Comparison of ENCODE assay signal across 7 mouse cellular contexts in the genomic region with DNA sequence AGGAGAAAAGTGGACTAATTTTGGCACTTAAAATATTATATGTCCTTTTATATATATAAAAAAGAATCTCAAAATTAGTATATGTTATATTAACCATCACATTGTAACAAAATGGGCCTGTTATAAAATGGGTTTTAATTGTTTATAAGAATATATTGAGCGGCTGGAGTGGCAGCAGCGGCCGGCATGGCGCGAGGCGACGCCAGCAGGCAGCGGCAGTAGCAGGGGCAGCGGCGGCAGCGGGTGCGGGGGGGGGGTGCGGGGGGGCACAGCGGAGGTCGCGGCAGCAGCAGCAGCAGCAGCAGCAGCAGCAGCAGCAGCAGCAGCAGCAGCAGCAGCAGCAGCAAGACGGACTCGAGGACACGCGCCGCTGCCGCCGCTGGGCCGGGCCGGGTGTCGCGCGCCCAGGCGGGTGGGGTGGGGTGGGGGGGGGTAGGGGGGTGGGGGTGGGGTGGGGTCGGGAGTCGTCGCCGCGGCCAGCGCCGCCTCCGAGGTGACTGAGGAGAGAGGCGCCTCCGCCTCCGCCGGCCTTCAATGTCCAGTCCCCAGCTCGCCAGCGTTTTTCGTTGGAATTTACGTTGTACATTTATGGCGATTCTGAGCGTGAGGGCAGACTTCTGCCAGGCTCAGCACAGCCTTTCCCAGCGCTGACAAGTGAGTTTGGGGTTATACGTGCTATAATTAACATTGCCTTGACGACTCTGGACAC. TPM values are rescaled to one million over a fixed set of nuclear protein-coding genes. Genes with fewer than 3 reads are reported as not detected.
DNase-seq lines count a peak whose midpoint lies in the region; ATAC-seq and TF ChIP-seq lines count a peak whose summit lies in the region.

No protein-coding gene starts in this region.

- H3K27me3 ChIP-seq in embryonic facial prominence, embryonic 10.5 days (replicated peaks; ENCODE audit: low read depth, poor library complexity, severe bottlenecking) = peaks cover 37% of the 10 kb centered on the region
- H3K27me3 ChIP-seq in hindbrain, embryonic 12.5 days = no peaks in the 10 kb centered on the region
- H3K27me3 ChIP-seq in liver, postnatal 0 days (ENCODE audit: insufficient read depth, low read length) = peaks cover 6% of the 10 kb centered on the region; the same call in 1 of the 2 replicates

- TF ChIP-seq EP300 in liver, postnatal 0 days (IDR thresholded peaks at IDR 0.05; ENCODE audit: low read depth) = no peak

- H3K9ac ChIP-seq in hindbrain, embryonic 12.5 days = peak overlapping the region; percentile 71
- no peak overlapping the region for H3K9ac ChIP-seq in liver, postnatal 0 days (replicated peaks)

- no peaks in the 10 kb centered on the region for H3K4me1 ChIP-seq in lung, adult 2 months (ENCODE audit: control insufficient read depth, insufficient read depth, low read length)
- no peaks in the 10 kb centered on the region for H3K4me1 ChIP-seq in embryonic facial prominence, embryonic 10.5 days
- H3K4me1 ChIP-seq in hindbrain, embryonic 12.5 days = no peaks in the 10 kb centered on the region
- H3K4me1 ChIP-seq in liver, postnatal 0 days (ENCODE audit: insufficient read depth) = no peaks in the 10 kb centered on the region

- H3K4me2 ChIP-seq in hindbrain, embryonic 12.5 days (replicated peaks) = peak overlapping the region; percentile 71
- H3K4me2 ChIP-seq in liver, postnatal 0 days (ENCODE audit: low read depth, low read length) = peak overlapping the region; percentile 68

- H3K9me3 ChIP-seq in embryonic facial prominence, embryonic 10.5 days = no peaks in the 10 kb centered on the region
- H3K9me3 ChIP-seq in hindbrain, embryonic 12.5 days (replicated peaks) = no peaks in the 10 kb centered on the region
- no peaks in the 10 kb centered on the region for H3K9me3 ChIP-seq in liver, postnatal 0 days (ENCODE audit: low read length)

- peak; percentile 1 for DNase-seq in lung, postnatal 10 days
- DNase-seq in lung, adult 2 months = no peak
- peak; percentile 66 for DNase-seq in embryonic facial prominence, embryonic 10.5 days (ENCODE audit: low spot score)
- DNase-seq in liver, postnatal 0 days = no peak
- DNase-seq in thymus, postnatal 0 days (ENCODE audit: low spot score) = no peak
- DNase-seq in layer of hippocampus, adult 8-10 months (ENCODE audit: low spot score in 2 of 2) = no peak

- ATAC-seq in hindbrain, embryonic 12.5 days (ENCODE audit: low FRiP score) = peak; percentile 77
- no peak for ATAC-seq in liver, postnatal 0 days

- no peak for TF ChIP-seq CTCF in lung, adult 2 months (IDR thresholded peaks at IDR 0.05; ENCODE audit: insufficient read depth, low read length)
- TF ChIP-seq CTCF in liver, postnatal 0 days (IDR thresholded peaks at IDR 0.05; ENCODE audit: low read depth) = no peak

- H3K27ac ChIP-seq in embryonic facial prominence, embryonic 10.5 days (replicated peaks) = peak overlapping the region; percentile 59; the same call in 1 of the 2 replicates
- H3K27ac ChIP-seq in hindbrain, embryonic 12.5 days = no peak overlapping the region
- no peak overlapping the region for H3K27ac ChIP-seq in liver, postnatal 0 days (ENCODE audit: low read depth)

- TF ChIP-seq POLR2A in lung, adult 2 months (IDR thresholded peaks at IDR 0.05; ENCODE audit: borderline replicate concordance, extremely low read depth, low read depth, low read length) = no peak

- 2% methylated on average over 23 of the region's 50 CpGs for WGBS in lung, adult 2 months
- under 1% methylated on average over 49 of the region's 50 CpGs for WGBS in embryonic facial prominence, embryonic 10.5 days
- WGBS in hindbrain, embryonic 12.5 days = 0% methylated on average over 27 of the region's 50 CpGs
- 3% methylated on average over 20 of the region's 50 CpGs for WGBS in liver, postnatal 0 days (ENCODE audit: insufficient replicate concordance)

- no peak overlapping the region for H3K4me3 ChIP-seq in lung, adult 2 months (replicated peaks; ENCODE audit: extremely low read depth, low read depth, low read length)
- peak overlapping the region; percentile 64 for H3K4me3 ChIP-seq in embryonic facial prominence, embryonic 10.5 days
- peak overlapping the region; percentile 57 for H3K4me3 ChIP-seq in hindbrain, embryonic 12.5 days
- peak overlapping the region; percentile 33 for H3K4me3 ChIP-seq in liver, postnatal 0 days (ENCODE audit: low read depth, low read length)

- no peaks in the 10 kb centered on the region for H3K36me3 ChIP-seq in embryonic facial prominence, embryonic 10.5 days (replicated peaks)
- H3K36me3 ChIP-seq in hindbrain, embryonic 12.5 days = no peaks in the 10 kb centered on the region
- no peaks in the 10 kb centered on the region for H3K36me3 ChIP-seq in liver, postnatal 0 days (replicated peaks; ENCODE audit: insufficient read depth, low read length)

RNA-seq across cellular contexts. Expression of gene 4931423N10Rik, which starts 26.9 kb away (rescaled TPM):
- not detected in 2 replicates for polyA plus RNA-seq in lung, adult 2 months (2012; rRNA removed)
- polyA plus RNA-seq in embryonic facial prominence, embryonic 10.5 days (2016; fragmentation: Nextera tagmentation; extraction: Ambion mirVana) = not detected in 2 replicates
- not detected in 2 replicates for polyA plus RNA-seq in hindbrain, embryonic 12.5 days (2016; fragmentation: Nextera tagmentation; extraction: Ambion mirVana)
- polyA plus RNA-seq in liver, postnatal 0 days (2015; fragmentation: Nextera tagmentation; extraction: Ambion mirVana) = not detected in 2 replicates
- polyA plus RNA-seq in thymus, postnatal 0 days (2015; fragmentation: Nextera tagmentation; extraction: Ambion mirVana) = 0.07 TPM in 1 of 2 replicates, not detected in the other
- under 1 TPM in 2 of 4 experiments, not detected in 2; 0.18 to 0.27 TPM for total RNA-seq in layer of hippocampus, adult 8-10 months (2022)

Comparison
In these comparisons a context has a peak if more than half of its experiments do, and no peak if none do; other contexts are left out.
1. DNase-seq: peak in lung, postnatal 10 days (single experiment) and embryonic facial prominence, embryonic 10.5 days (single experiment); none in lung, adult 2 months (single experiment), liver, postnatal 0 days (single experiment), thymus, postnatal 0 days (single experiment) and layer of hippocampus, adult 8-10 months (0 of 2).